Mouse (Mus musculus) natural killer cell, adult 2 months (primary cell): ENCODE results near the gene Lgi4.

Experiments used
- DNase-seq, 2 experiments: peaks; one replicate each; pipeline ENCODE4 v3.0.0; 2022; ENCODE audit warnings: low spot score in 2 of 2

Lgi4 gene

DNA sequence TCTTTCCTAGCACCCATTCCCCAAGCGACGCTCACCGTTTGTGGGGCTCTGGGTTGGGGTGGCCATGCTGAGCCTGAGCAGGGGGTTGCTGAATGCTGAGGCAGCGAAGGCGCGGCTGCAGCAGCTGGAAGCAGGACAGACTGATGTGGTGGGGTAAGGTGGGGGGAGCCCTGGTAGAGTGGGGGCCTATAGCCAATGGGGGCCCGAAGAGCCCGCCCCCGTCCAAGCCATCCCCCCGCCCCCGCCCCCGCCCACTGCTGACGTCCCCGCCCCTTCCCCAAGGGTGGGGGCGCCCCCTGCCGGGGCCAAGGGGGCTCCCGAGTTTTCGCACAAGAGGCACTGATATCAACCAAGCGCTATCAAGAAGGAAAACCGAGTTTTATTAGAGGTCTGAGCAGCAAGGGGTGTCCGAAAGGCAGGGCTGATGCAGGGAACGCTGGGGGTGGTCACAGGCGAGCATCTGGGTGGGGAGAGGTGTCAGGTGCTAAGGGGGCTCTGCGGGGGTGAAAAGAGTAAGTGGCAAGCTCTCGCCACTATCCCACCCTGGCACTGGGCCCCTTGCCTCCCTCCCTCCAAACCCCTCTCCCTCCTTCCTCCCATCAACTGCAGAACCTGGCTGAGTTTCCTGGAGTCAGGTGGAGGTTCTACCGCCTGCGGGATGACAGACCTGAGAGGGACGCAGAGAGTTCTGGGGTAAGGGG is 7.7 kb upstream of the Lgi4 start, which contains the start of gene Fxyd7:
Gene Fxyd7, minus strand, starts transcription at position 147 of the 701 bp plus-strand sequence.
- no peak for DNase-seq

GRCm38 (mm10) chr7:31052251-31052635 is 6.9 kb upstream of the Lgi4 start:
- DNase-seq = no peak

- DNase-seq = no peak
Measured at GRCm38 (mm10) chr7:31052636-31053434, 6.3 kb upstream of the Lgi4 start.

DNA sequence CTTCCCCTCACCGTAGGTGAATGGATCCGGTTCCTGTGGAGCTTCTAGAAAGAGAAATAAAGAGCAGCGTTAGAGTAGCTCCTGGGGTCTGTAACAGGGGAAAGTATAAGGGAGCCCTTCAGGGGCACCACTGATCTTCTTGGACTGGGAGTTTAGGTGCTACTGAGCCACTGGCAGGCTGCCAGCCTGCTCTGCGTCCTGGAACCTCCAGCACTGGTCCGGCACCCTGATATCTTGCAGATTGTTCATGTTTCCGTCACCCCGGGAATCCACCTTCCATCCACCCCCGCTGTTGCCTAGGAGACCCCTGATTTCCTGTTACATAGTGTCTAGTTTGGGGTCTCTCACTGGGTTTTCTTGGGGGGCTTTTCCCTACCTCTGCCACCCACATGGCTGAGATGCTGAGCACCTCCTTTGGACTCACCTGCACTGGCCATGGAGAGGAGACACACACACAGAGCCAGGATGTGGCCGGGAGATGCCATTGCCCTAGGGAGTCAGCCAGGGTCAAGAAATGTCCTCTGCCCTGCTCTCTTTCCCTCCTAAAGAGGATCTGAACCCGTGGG is 5.2 kb upstream of the Lgi4 start:
- DNase-seq = no peak

DNA sequence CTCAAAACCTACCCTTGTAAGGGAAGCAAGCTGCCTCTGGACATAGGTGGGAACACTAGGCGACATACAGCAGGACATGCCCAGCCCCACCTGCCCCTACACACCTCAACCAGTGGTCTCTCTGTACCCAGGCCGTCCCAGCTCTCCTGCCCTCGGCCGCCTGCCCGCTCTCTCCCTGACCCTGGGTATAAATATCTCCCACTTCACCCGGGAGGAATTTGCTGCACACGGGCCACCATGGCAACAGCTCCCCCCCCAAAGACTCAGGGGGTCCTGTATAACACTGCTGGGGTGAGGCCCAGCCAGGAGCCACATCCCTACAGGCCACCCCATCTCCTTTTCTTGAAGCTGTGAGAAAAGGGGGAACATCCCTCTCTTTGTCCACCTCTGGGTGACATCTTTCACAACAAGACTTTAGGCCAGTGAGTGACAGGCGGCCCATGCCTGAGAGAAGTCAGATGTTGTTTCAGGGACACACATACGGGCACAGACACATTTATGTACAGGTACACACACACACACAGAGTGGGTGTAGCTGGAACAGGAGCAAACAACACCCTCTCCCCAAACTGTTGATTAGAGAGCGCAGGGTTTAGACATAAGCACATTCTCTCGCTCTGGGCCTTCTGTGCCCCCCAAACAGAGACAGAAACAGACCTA is 4.4 kb upstream of the Lgi4 start:
- no peak for DNase-seq

- DNase-seq = no peak
Measured at GRCm38 (mm10) chr7:31055354-31055824, 3.8 kb upstream of the Lgi4 start.

GRCm38 (mm10) chr7:31055883-31056282 is 3.3 kb upstream of the Lgi4 start:
- no peak for DNase-seq

GRCm38 (mm10) chr7:31056448-31056847 is 2.7 kb upstream of the Lgi4 start:
- DNase-seq = no peak

GRCm38 (mm10) chr7:31057071-31057470 is 2.1 kb upstream of the Lgi4 start, which contains the start of gene Fxyd1:
Gene Fxyd1, minus strand, starts transcription at chr7:31057199.
- no peak for DNase-seq

DNA sequence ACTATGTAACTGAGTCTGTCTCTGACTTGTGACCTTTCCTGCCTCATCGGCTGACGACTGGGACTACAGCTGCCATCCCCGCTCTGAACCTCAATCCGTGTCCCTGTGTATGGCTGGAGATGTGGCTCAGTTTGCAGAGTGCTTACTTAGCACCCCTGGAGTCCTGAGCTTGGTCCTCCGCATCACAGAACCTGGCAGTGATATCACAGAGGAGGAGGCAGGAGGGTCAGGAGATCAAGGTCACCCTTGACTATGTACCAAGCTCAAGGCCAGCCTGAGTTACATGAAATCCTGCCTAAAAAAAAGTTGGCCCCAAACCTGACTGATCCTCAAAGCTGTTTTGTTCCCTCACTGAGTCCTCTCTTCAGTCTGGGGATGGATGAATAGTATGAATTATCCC is 1.4 kb upstream of the Lgi4 start:
- no peak for DNase-seq

DNA sequence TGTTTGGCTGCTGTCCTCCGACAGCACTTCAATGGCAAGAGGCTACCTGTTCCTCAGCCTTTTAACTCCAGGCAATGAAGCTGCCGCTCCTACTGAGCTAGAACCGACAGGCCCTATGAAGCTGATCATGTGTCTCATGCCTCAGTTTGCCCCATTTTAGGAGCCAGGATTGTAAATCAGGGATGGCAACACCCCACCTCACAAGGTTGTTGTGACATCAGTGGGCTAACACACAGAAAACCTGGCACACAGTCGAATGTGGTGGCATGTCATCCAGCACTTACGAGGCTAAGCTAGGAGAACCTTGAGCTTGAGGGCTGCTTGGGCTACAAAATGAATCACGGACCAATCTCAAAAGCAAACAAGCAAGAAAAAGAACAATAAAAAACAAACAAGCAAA is 931 bp upstream of the Lgi4 start:
- DNase-seq = no peak

- DNase-seq = no peak
Measured at GRCm38 (mm10) chr7:31059919-31060620, 928 bp downstream of the Lgi4 start.

GRCm38 (mm10) chr7:31060621-31061010 is 1.5 kb downstream of the Lgi4 start:
- no peak for DNase-seq

DNA sequence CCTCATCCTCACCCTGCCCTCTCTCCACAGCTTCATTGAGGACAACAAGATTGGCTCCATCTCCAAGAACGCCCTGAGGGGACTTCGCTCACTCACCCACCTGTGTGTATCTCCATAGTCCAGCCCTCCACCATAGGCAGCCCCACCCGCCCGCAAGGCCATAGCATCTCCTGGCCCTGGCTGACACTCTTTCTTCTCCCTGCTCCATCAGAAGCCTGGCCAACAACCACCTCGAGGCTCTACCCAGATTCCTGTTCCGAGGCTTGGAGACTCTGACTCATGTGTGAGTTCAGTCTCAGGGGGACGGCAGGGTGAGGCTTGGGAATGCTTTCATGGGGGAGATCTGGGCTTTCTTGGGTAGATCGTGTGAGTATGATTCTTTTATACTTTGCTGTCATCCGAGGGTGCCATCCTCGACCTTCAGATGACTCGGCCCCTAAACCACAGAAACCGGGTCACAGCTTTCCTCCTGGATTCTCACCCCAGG is 4.0 kb downstream of the Lgi4 start:
- DNase-seq = no peak

- DNase-seq = no peak
Measured at GRCm38 (mm10) chr7:31067836-31068235, 8.7 kb downstream of the Lgi4 start.

DNA sequence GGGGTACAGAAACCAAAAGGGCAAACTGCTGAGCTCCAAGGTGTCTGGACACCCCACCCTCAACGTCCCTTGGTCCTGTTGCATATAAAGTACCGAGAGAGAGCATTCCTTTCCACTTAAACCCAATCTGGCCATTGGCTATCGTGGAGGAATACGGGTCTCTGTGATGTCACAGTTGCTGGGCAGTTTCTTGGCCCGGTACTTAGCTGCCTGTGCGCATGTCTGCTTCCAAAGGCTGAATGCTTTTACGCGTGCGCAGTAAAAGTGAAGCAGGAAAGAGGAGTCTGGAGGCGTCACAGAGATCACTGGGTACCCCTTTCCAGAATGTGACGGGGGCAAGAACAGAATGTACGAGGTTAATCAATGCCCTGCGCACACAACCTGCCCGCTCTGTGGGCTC is 10.3 kb downstream of the Lgi4 start:
- DNase-seq = no peak

DNA sequence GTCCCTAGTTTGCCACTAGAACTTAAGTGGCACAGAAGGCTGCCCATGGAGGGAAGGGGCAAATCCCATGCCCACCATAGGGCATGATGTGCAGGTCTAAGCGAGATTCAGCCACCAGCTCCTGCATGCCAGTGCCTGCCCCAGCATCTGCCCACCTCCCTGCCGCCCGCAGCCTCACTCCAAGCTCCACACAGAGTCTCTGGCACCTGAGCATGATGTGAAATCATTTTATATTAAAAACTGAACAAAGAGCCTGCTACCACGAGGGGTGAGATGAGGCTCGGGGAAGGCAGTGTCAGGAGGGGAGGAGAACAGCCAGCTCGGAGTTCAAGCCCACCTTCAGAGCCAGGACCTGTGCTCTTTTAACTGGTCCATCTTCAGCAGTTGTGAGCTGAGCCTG is 11.2 kb downstream of the Lgi4 start:
- DNase-seq = no peak

DNA sequence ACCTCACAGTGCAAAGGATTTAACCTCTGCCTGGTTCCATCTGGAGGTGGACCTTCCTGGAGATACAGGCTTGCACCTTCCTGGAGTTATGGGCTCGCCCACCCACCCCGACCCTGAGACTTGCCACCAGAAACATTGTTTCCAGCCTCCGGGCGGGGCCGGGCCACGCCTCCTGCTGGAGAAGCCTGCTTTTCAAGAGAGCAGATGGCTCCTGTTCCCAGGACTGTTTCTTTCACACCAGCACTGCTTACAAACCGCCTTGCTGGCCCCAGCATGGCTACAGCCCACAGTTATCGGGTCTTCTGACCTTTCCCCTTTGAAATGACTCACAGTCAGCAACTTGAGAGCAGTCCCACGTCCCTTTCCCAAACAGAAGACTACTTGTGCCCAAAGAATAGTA is 13.2 kb downstream of the Lgi4 start:
- no peak for DNase-seq

DNA sequence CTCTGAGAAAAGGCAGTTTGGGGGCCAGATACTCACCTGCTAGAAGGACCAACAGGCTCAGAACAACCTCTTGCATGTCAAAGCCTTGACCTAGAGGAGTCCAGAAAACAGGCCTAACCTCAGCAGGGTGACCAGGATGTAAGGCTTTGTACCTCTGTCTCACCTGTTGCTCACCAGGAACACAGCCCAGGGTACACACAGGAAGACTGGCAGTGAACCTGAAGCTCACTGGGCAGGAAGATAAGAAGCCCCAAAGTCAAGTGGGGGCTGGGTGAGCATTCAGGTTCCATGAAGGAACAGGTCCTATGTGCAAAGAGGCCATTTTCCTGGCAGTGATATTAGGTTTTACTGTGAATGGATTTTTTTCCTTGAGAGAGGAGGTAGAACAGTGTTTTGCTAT is 14.4 kb downstream of the Lgi4 start:
- DNase-seq = no peak

- no peak for DNase-seq
Measured at GRCm38 (mm10) chr7:31074061-31074712, 15.0 kb downstream of the Lgi4 start.

DNA sequence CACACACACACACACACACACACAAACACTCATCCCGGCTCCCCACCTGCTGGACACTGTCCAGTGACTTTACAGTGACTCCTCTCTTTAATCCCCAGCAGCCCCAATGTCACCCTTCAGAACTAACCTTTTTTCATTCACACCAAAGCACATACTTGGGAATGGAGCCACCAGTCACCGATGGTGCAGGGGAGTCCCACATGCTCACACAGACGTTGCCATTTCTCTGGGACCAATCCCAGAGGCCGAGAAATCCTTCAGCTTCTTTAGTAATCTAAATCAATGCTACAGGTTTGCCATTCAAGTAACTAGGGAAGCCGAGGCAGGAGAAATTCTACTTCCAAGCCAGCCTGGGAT is 15.5 kb downstream of the Lgi4 start:
- no peak for DNase-seq
